Mouse (Mus musculus) heart, adult 2 months (tissue): Measurements from ENCODE around the gene Mbd5. TPM values are rescaled to one million over a fixed set of nuclear protein-coding genes. Genes with fewer than 3 reads are reported as not detected.
A peak's percentile ranks its signal among the peaks of the same experiment; 100 is the strongest.

Experiments
- DNase-seq, 2 experiments: peaks; one replicate each; pipeline ENCODE4 v3.0.0; 2021
- H3K27ac ChIP-seq: fragments of 200-600 bp; 2 replicates; pipeline ENCODE4 v1.8.1; 2022
- H3K27me3 ChIP-seq: fragments of 200-500 bp; 2 replicates; pipeline ENCODE4 v1.6.1; 2012; ENCODE audit warnings: mild to moderate bottlenecking, low read length, inconsistent platforms, mixed read lengths; ENCODE audit not compliant: control insufficient read depth, insufficient read depth
- H3K36me3 ChIP-seq: fragments of 200-500 bp; 2 replicates; pipeline ENCODE4 v1.6.1; 2012; ENCODE audit warnings: low read length, inconsistent platforms; ENCODE audit not compliant: control insufficient read depth, insufficient read depth
- H3K4me1 ChIP-seq: fragments of 200-500 bp; 2 replicates; pipeline ENCODE4 v1.6.1; 2011; ENCODE audit warnings: low read length; ENCODE audit not compliant: control insufficient read depth, insufficient read depth
- H3K4me3 ChIP-seq: fragments of 200-600 bp; 2 replicates; pipeline ENCODE4 v1.8.1; 2022
- H3K79me2 ChIP-seq: fragments of 200-500 bp; replicated peaks from 2 replicates; pipeline ENCODE4 v1.6.1; 2012; ENCODE audit warnings: mild to moderate bottlenecking, inconsistent platforms, low read length, moderate library complexity, mixed read lengths; ENCODE audit not compliant: control insufficient read depth, insufficient read depth
- H3K9ac ChIP-seq: fragments of 200-500 bp; 2 replicates; pipeline ENCODE4 v1.6.1; 2012; ENCODE audit warnings: low read depth, mild to moderate bottlenecking, control low read depth, inconsistent platforms, low read length, mixed read lengths
- CTCF ChIP-seq: fragments of 200-600 bp; IDR thresholded peaks from 2 replicates; pipeline ENCODE4 v1.8.1; 2022; ENCODE audit warnings: antibody characterized with exemption, mild to moderate bottlenecking, moderate library complexity
- EP300 ChIP-seq: fragments of 200-500 bp; IDR thresholded peaks from 2 replicates; pipeline ENCODE4 v1.6.1; 2011; ENCODE audit warnings: low read depth, low read length, control low read depth; ENCODE audit not compliant: insufficient read depth
- POLR2A ChIP-seq: fragments of 200-500 bp; IDR thresholded peaks from 2 replicates; pipeline ENCODE4 v1.6.1; 2011; ENCODE audit warnings: mild to moderate bottlenecking, low read depth, low read length, control low read depth; ENCODE audit not compliant: insufficient read depth
- WGBS: fragments of 180-500 bp; shearing (Covaris S2); methylation state at CpG from one replicate; pipeline ENCODE4 v1.1.7; 2018; 5-methylcytosine and 5-hydroxymethylcytosine counted together
- intact Hi-C: fragments of 180-260 bp; cut with DNase I; formaldehyde crosslinking; loops from one replicate; pipeline ENCODE4 v1.15.1; 2025
- long read RNA-seq: library from polyadenylated mRNA; stranded (forward); transcript quantifications from one replicate; pipeline ENCODE4 v2.0.0, GENCODE M21; 2021
- polyA plus RNA-seq: library from polyadenylated mRNA; depleted of rRNA; stranded (reverse); fragments of >200 nt; gene quantifications from 2 replicates; pipeline ENCODE4 v1.2.3, GENCODE M21; 2012; rRNA removed
- total RNA-seq, 2 experiments: library from RNA; stranded (reverse); gene quantifications; 2 replicates each; pipeline ENCODE4 v1.2.3; 2021

Gene Mbd5
- total RNA-seq, result 10 to 100 TPM; 29.1 to 35.3 TPM
- polyA plus RNA-seq, result 6.0 and 11.3 TPM in 2 replicates
- long read RNA-seq, partial matches to known transcripts, result 1 of 8 reads
- long read RNA-seq, other reads (novel, unspliced or antisense), result 7 of 8 reads

DNA sequence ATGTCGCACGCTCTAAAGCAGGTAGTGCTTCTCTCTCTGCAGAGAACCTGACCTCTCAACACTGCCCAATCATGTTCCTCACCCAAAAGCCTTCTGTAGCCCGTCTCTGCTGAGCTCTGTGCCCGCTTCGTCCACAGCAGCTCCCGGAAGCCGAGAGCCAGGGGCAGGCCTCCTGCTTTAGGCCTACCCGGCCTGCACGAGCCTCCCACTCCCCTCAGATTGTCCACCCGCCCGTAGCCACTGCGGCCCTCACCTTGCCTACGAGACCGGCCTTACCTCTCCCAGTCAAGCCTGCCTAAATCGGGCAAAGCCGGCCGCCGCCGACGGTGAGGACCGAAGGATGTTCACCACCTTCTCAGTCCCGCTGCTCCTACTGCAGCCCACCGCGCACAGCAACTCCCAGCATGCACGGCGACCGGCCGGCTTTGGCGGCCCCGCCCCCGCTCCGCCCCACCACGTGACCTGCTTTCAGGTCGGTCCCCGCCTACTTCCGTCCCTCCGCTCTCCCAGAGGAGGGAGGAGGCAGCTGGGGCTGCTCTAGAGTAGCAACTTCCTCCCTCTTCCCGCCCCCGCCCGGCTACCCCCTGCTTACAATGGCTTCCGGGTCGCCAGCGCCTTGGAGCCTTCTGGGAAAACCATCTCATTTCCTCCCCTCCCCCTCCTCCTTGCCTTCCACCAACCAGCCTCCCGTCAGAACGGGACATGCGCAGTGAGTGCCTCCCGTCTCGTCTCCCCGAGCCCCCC lies at the start of gene Mbd5:
Gene Mbd5 (plus strand): TSS at position 668 of the 744 bp plus-strand sequence.
- H3K36me3 ChIP-seq, result peaks cover 4% of the 10 kb centered on the region; the same call in 1 of the 2 replicates
- under 1% methylated on average over 49 of the region's 49 CpGs for WGBS
- TF ChIP-seq EP300, result peak; percentile 45; the same call in 1 of the 2 replicates
- TF ChIP-seq CTCF, result no peak
- peak; percentile 90 for TF ChIP-seq POLR2A
- H3K9ac ChIP-seq, result peak within 1 kb of the TSS; percentile 87
- H3K79me2 ChIP-seq, result peaks cover 2% of the 10 kb centered on the region
- peak within 1 kb of the TSS; percentile 97 for H3K4me3 ChIP-seq
- H3K27ac ChIP-seq, result peak within 1 kb of the TSS; percentile 91
- intact Hi-C loops, result loop anchor here (5.0 kb wide), 1 partner anchor 137 kb away; the partner anchor contains the start of gene Acvr2a
- DNase-seq, result peak; percentile 99
- H3K4me1 ChIP-seq, result no peaks in the 10 kb centered on the region; the same call in 1 of the 2 replicates
- no peaks in the 10 kb centered on the region for H3K27me3 ChIP-seq

DNA sequence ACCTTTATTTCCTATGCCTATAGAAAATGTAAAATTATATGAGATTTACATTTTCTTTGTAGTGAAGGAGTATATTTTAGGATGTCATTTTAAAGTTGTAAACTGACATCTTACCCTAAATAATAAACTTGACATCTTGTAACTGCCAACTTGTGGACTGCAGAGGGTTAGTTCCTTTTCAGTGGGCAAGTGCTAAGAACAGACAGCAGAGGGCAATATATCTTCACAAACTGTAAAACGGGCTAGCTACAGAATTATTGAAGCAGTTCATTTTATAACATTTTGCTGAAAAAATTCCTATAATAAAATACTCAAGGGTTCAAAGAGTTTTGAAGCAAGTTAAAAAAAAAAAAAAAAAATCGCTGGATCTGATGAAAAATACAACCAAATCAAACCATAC lies 40.4 kb upstream of the Mbd5 start:
- Histone ChIP-seq H3K36me3 (no peaks in the 10 kb centered on the region; the same call in none of the 2 replicates), H3K4me1 (no peaks in the 10 kb centered on the region), H3K9ac (no peak overlapping the region), H3K27me3 (no peaks in the 10 kb centered on the region), H3K79me2 (no peaks in the 10 kb centered on the region), H3K4me3 (no peak overlapping the region), H3K27ac (no peak overlapping the region)
- no peak for DNase-seq
- intact Hi-C loops, result loop anchor here (2.0 to 5.0 kb wide), 2 partner anchors 406 to 823 kb away; no protein-coding TSS in a partner anchor
- peak; percentile 75 for TF ChIP-seq CTCF
- TF ChIP-seq EP300, result no peak
- WGBS, result 42% methylated on average over 2 of the region's 2 CpGs

DNA sequence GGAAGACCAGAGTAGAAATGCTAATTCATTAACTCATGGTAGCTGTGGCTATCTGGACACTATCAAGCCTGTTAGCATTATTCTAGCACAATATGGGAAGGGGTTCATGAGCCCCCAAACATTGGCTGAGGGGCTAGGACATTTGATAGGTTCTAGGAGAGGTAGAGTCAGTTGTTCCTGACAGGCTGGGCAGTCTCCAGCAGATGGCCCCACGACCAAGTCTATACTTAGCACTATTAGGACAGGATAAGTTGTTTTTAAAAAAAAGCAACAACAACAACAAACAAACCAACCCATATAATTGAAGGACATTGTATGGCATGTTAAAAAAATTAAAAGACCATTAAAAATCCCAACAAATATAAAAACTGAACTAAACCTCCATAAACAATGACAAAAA lies 35.1 kb upstream of the Mbd5 start:
- Histone ChIP-seq H3K36me3 (no peaks in the 10 kb centered on the region; the same call in 1 of the 2 replicates), H3K79me2 (no peaks in the 10 kb centered on the region), H3K4me1 (no peaks in the 10 kb centered on the region), H3K4me3 (no peak overlapping the region), H3K27ac (no peak overlapping the region), H3K9ac (no peak overlapping the region), H3K27me3 (no peaks in the 10 kb centered on the region)
- intact Hi-C loops, result loop anchor here (2.0 kb wide), 1 partner anchor 399 kb away; no protein-coding TSS in a partner anchor
- no peak for DNase-seq
- WGBS, result 45% methylated on average over 1 of the region's 1 CpGs
- no peak for TF ChIP-seq EP300
- TF ChIP-seq CTCF, result peak; percentile 61
- no peak for TF ChIP-seq POLR2A

GRCm38 (mm10) chr2:48915832-48916231 lies 33.5 kb upstream of the Mbd5 start:
- Histone ChIP-seq H3K27ac (no peak overlapping the region), H3K27me3 (no peaks in the 10 kb centered on the region), H3K79me2 (no peaks in the 10 kb centered on the region), H3K36me3 (no peaks in the 10 kb centered on the region; the same call in 1 of the 2 replicates), H3K4me3 (no peak overlapping the region), H3K4me1 (no peaks in the 10 kb centered on the region), H3K9ac (no peak overlapping the region)
- TF ChIP-seq EP300, result no peak
- no peak for TF ChIP-seq POLR2A
- no peak for TF ChIP-seq CTCF
- intact Hi-C loops, result loop anchor here (2.0 kb wide), 1 partner anchor 397 kb away; no protein-coding TSS in a partner anchor
- no peak for DNase-seq

- intact Hi-C loops, result no loop called here
- WGBS, result 59% methylated on average over 2 of the region's 2 CpGs
- TF ChIP-seq CTCF, result no peak
- TF ChIP-seq POLR2A, result no peak
- no peak for TF ChIP-seq EP300
- H3K79me2 ChIP-seq, result no peaks in the 10 kb centered on the region
- no peak overlapping the region for H3K4me3 ChIP-seq
- no peak overlapping the region for H3K27ac ChIP-seq
- no peaks in the 10 kb centered on the region for H3K4me1 ChIP-seq
- no peak for DNase-seq
- no peak overlapping the region for H3K9ac ChIP-seq
- peaks cover 5% of the 10 kb centered on the region for H3K36me3 ChIP-seq
- H3K27me3 ChIP-seq, result no peaks in the 10 kb centered on the region
Measured at GRCm38 (mm10) chr2:48935058-48935457, 14.2 kb upstream of the Mbd5 start.

DNA sequence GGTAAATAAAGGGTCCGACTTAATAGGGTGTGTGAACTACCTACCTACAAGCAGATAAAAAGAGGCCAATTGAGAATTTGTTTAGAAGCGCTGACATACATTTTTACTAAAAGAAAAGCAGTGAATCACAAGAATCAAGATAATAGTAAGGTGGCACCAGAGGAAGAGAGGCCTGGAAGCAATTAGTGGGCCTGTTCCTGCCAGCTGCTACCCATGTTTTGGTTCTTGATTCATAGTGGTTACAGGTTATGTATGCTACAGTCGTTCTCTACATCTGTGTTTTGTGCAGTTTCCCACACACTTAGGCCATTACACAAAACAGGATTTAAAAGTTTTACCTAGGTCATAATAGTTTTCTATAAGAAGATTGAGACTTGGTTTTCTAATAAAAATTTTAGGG lies 1.5 kb upstream of the Mbd5 start:
- Histone ChIP-seq H3K4me3 (peak overlapping the region; percentile 97; the same call in 1 of the 2 replicates), H3K4me1 (no peaks in the 10 kb centered on the region; the same call in 1 of the 2 replicates), H3K36me3 (peaks cover 4% of the 10 kb centered on the region; the same call in 1 of the 2 replicates), H3K27ac (no peak overlapping the region), H3K27me3 (no peaks in the 10 kb centered on the region), H3K9ac (no peak overlapping the region), H3K79me2 (peaks cover 2% of the 10 kb centered on the region)
- no peak for TF ChIP-seq CTCF
- no peak for TF ChIP-seq EP300
- no peak for TF ChIP-seq POLR2A
- 54% methylated on average over 3 of the region's 3 CpGs for WGBS
- intact Hi-C loops, result loop anchor here (5.0 kb wide), 1 partner anchor 135 kb away; the partner anchor contains the start of gene Acvr2a
- no peak for DNase-seq
